Mouse (Mus musculus): ENCODE results near the gene Ssh2. TPM values are rescaled to one million over a fixed set of nuclear protein-coding genes. Genes with fewer than 3 reads are reported as not detected.
A peak's percentile ranks its signal among the peaks of the same experiment; 100 is the strongest.

Gene Ssh2
- polyA plus RNA-seq, 1 experiment from 2014 or later: 14.3 TPM

DNA sequence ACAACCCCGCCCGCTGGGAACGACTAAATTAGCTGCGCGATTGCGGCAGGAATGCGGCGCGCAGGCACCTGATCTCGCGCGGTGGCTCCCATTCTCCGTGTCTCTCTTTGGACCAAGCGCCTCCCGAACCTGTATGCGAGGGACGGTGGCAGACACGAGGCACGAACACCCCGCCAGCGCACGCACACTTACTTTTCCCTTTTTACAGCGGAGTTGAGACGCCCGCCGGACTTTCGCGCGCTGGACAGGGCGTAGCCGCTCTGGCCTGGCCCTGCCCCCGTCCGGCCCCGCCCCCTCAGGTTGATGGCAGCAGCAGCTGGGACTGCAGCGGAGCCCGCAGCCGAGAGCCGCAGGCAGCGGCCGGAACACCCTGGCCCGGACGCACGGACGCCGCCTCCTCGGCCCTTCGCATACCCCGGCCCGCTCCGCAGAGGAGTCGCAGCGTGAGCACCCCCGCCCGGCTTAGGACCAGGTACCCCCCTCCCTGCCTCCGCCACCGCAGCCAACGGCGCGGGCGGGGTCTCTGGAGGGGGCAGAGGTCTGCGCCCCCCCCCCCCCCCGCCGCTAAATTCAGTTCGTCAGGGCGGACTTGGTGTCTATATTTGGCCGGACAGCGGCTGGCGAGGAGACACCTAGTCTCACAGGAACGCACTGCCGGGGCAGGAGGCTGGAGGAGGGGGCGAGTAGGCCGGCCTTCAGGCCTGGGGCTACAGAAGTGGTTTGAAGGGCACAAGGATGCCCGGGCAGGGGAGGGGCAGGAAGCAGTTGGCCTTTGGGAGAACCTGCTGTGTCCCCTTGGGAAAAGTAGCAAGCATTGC, 246.4 kb downstream of the Ssh2 start, which contains the start of gene Coro6:
Gene Coro6, plus strand, starts transcription at position 129 of the 818 bp plus-strand sequence.
- ATAC-seq (ENCODE audit: insufficient read depth, low FRiP score, low TSS enrichment) (no peak), DNase-seq (ENCODE audit: low spot score) (peak; percentile 66)
- peaks cover 42% of the 10 kb centered on the region for H3K27me3 ChIP-seq (ENCODE audit: control insufficient read depth, insufficient read depth, low read length)
- peak within 1 kb of the TSS; percentile 80 for H3K4me2 ChIP-seq (ENCODE audit: low read depth)
- no peak within 1 kb of the TSS for H3K27ac ChIP-seq (ENCODE audit: low read depth, low read length)
- H3K4me3 ChIP-seq (ENCODE audit: low read depth, low read length): peak within 1 kb of the TSS; percentile 47
- H3K9me3 ChIP-seq (ENCODE audit: control insufficient read depth, low read length): no peaks in the 10 kb centered on the region
- under 1% methylated on average over 67 of the region's 73 CpGs for WGBS
- H3K36me3 ChIP-seq (ENCODE audit: control insufficient read depth, insufficient read depth, low read length): no peaks in the 10 kb centered on the region
- peak within 1 kb of the TSS; percentile 47 for H3K9ac ChIP-seq (ENCODE audit: low read length)
- no peaks in the 10 kb centered on the region for H3K4me1 ChIP-seq (ENCODE audit: control insufficient read depth, insufficient read depth, low read length)

DNA sequence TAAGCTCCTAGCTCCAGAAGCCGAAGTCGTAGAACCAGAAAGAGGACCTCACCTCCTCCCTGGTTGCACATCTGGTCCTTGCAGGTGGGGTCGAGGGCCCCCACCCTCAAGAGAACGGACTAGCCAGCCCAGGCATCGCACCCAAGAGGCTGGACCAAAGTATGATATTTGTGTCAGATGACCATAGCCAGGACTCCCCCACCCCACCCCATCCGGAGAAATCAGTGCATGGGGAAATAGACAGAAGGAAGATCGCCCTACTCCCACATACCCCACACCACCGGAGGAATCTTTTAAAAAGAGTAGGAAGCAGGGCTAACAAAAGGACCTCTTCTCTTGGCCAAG, 247.0 kb downstream of the Ssh2 start:
- H3K36me3 ChIP-seq (ENCODE audit: control insufficient read depth, insufficient read depth, low read length): no peaks in the 10 kb centered on the region
- H3K27ac ChIP-seq (ENCODE audit: low read depth, low read length): no peak overlapping the region
- H3K9me3 ChIP-seq (ENCODE audit: control insufficient read depth, low read length): no peaks in the 10 kb centered on the region
- H3K4me1 ChIP-seq (ENCODE audit: control insufficient read depth, insufficient read depth, low read length): no peaks in the 10 kb centered on the region
- H3K4me3 ChIP-seq (ENCODE audit: low read depth, low read length): no peak overlapping the region
- peaks cover 46% of the 10 kb centered on the region for H3K27me3 ChIP-seq (ENCODE audit: control insufficient read depth, insufficient read depth, low read length)
- WGBS: 45% methylated on average over 8 of the region's 8 CpGs
- no peak for DNase-seq (ENCODE audit: low spot score)
- peak overlapping the region; percentile 80 for H3K4me2 ChIP-seq (ENCODE audit: low read depth)
- H3K9ac ChIP-seq (ENCODE audit: low read length): no peak overlapping the region
- no peak for ATAC-seq (ENCODE audit: insufficient read depth, low FRiP score, low TSS enrichment)

DNA sequence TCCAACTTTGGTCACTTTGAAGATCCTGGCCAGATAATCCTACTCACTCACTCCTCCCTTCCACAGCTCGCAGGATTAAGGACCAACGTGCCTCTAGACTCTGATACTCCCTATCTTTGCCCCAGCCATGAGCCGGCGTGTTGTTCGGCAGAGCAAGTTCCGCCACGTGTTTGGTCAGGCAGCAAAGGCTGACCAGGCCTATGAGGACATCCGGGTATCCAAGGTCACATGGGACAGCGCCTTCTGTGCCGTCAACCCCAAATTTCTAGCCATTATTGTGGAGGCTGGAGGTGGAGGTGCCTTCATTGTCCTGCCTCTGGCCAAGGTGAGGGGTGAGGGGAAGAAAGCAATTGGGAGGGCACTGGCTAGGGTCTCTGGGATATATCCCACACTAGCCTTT, 247.7 kb downstream of the Ssh2 start:
- ATAC-seq (ENCODE audit: insufficient read depth, low FRiP score, low TSS enrichment) (no peak), DNase-seq (ENCODE audit: low spot score) (no peak)
- Histone ChIP-seq H3K36me3 (ENCODE audit: control insufficient read depth, insufficient read depth, low read length) (no peaks in the 10 kb centered on the region), H3K27me3 (ENCODE audit: control insufficient read depth, insufficient read depth, low read length) (peaks cover 46% of the 10 kb centered on the region), H3K27ac (ENCODE audit: low read depth, low read length) (no peak overlapping the region), H3K4me1 (ENCODE audit: control insufficient read depth, insufficient read depth, low read length) (no peaks in the 10 kb centered on the region), H3K9ac (ENCODE audit: low read length) (no peak overlapping the region), H3K4me2 (ENCODE audit: low read depth) (no peak overlapping the region), H3K4me3 (ENCODE audit: low read depth, low read length) (no peak overlapping the region), H3K9me3 (ENCODE audit: control insufficient read depth, low read length) (no peaks in the 10 kb centered on the region)
- WGBS: 80% methylated on average over 10 of the region's 10 CpGs

DNA sequence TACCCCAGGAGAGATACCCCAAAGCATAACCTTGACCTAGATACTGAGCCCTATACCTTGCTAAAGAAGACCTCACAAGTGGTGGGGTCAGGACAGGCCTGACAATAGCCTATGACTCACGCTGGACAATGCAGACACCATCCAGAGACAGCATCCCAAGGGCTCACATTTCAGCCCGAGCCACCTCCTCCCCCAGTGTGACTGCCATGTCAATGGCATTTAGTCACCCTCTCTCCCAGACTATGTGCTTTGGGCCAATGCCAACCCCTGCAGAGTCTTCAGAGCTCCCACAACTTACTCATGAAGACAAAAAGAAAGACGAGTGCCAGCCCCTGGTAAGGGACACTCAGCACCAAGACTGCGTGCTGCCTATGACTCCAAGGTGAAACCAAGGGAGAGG, 248.6 kb downstream of the Ssh2 start:
- Histone ChIP-seq H3K9me3 (ENCODE audit: control insufficient read depth, low read length) (no peaks in the 10 kb centered on the region), H3K27me3 (ENCODE audit: control insufficient read depth, insufficient read depth, low read length) (peaks cover 46% of the 10 kb centered on the region), H3K9ac (ENCODE audit: low read length) (no peak overlapping the region), H3K27ac (ENCODE audit: low read depth, low read length) (no peak overlapping the region), H3K36me3 (ENCODE audit: control insufficient read depth, insufficient read depth, low read length) (no peaks in the 10 kb centered on the region), H3K4me3 (ENCODE audit: low read depth, low read length) (no peak overlapping the region), H3K4me1 (ENCODE audit: control insufficient read depth, insufficient read depth, low read length) (no peaks in the 10 kb centered on the region), H3K4me2 (ENCODE audit: low read depth) (no peak overlapping the region)
- 49% methylated on average over 4 of the region's 4 CpGs for WGBS
- no peak for ATAC-seq (ENCODE audit: insufficient read depth, low FRiP score, low TSS enrichment)
- no peak for DNase-seq (ENCODE audit: low spot score)

DNA sequence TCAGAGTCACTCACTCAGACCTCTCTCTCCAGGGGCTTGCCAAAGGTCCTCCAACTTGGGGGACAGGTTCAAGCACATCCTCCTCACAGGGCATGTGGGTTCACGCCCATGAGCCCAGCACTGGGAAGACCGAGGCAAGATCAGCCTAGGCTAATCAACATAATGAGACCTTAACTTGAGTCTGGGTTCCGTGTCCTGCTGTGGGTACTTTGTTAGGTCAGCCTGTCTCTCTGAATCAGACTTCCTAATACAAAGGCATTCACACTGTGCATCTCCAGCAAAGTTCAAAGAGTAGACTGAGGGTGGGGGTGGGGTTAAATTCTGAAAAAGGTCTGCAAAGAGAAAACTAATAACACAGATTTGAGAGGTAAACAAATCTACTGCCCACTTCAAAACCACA, 249.0 kb downstream of the Ssh2 start:
- no peak for ATAC-seq (ENCODE audit: insufficient read depth, low FRiP score, low TSS enrichment)
- Histone ChIP-seq H3K4me2 (ENCODE audit: low read depth) (no peak overlapping the region), H3K36me3 (ENCODE audit: control insufficient read depth, insufficient read depth, low read length) (no peaks in the 10 kb centered on the region), H3K27ac (ENCODE audit: low read depth, low read length) (no peak overlapping the region), H3K9me3 (ENCODE audit: control insufficient read depth, low read length) (no peaks in the 10 kb centered on the region), H3K4me3 (ENCODE audit: low read depth, low read length) (no peak overlapping the region), H3K4me1 (ENCODE audit: control insufficient read depth, insufficient read depth, low read length) (no peaks in the 10 kb centered on the region), H3K9ac (ENCODE audit: low read length) (no peak overlapping the region), H3K27me3 (ENCODE audit: control insufficient read depth, insufficient read depth, low read length) (peaks cover 46% of the 10 kb centered on the region)
- 51% methylated on average over 3 of the region's 3 CpGs for WGBS
- DNase-seq (ENCODE audit: low spot score): no peak

DNA sequence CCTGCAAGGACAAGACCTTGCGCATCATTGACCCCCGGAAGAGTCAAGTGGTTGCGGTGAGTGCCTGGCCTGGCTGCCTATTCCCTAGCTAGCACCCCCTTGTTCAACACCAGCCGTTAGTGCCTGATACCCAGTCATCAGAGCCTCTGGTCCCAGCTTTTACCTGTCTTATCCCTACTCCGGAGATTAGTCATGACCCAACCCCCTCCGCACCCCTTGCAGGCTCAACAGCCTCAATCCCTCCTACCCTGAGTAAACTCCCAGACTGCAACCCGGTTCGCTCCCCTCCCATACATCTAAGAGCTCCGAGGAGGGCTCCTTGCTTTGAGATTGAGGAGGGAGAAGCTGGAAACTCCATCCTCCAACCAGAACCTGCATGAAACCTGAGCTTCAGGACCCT, 250.5 kb downstream of the Ssh2 start:
- ATAC-seq (ENCODE audit: insufficient read depth, low FRiP score, low TSS enrichment) (no peak), DNase-seq (ENCODE audit: low spot score) (no peak)
- no peaks in the 10 kb centered on the region; the same call in 1 of the 2 replicates for H3K36me3 ChIP-seq (ENCODE audit: control insufficient read depth, insufficient read depth, low read length)
- H3K27me3 ChIP-seq (ENCODE audit: control insufficient read depth, insufficient read depth, low read length): peaks cover 46% of the 10 kb centered on the region
- H3K9me3 ChIP-seq (ENCODE audit: control insufficient read depth, low read length): no peaks in the 10 kb centered on the region
- H3K4me3 ChIP-seq (ENCODE audit: low read depth, low read length): no peak overlapping the region
- H3K9ac ChIP-seq (ENCODE audit: low read length): no peak overlapping the region
- WGBS: 41% methylated on average over 9 of the region's 9 CpGs
- H3K4me1 ChIP-seq (ENCODE audit: control insufficient read depth, insufficient read depth, low read length): no peaks in the 10 kb centered on the region
- no peak overlapping the region for H3K4me2 ChIP-seq (ENCODE audit: low read depth)
- H3K27ac ChIP-seq (ENCODE audit: low read depth, low read length): no peak overlapping the region

DNA sequence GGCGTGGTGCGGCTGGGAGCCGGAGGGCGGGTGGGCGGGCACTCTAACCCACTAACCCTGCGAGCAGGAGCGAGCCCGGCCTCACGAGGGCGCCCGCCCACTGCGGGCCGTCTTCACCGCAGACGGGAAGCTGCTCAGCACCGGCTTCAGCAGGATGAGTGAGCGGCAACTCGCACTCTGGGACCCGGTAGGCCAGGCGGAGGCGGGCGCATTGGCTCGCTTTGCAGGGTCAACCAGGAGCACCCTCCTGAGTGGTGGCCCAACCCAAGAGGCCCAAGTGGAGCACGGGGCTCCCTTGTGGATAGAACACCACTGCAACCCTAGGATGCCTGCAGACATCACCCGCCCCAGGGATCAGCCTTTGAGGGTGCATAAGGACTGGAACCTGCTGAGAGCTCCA, 251.1 kb downstream of the Ssh2 start:
- Histone ChIP-seq H3K27ac (ENCODE audit: low read depth, low read length) (no peak overlapping the region), H3K4me3 (ENCODE audit: low read depth, low read length) (no peak overlapping the region), H3K9me3 (ENCODE audit: control insufficient read depth, low read length) (no peaks in the 10 kb centered on the region), H3K4me2 (ENCODE audit: low read depth) (no peak overlapping the region), H3K9ac (ENCODE audit: low read length) (no peak overlapping the region), H3K36me3 (ENCODE audit: control insufficient read depth, insufficient read depth, low read length) (peaks cover 5% of the 10 kb centered on the region), H3K27me3 (ENCODE audit: control insufficient read depth, insufficient read depth, low read length) (peaks cover 40% of the 10 kb centered on the region), H3K4me1 (ENCODE audit: control insufficient read depth, insufficient read depth, low read length) (no peaks in the 10 kb centered on the region)
- ATAC-seq (ENCODE audit: insufficient read depth, low FRiP score, low TSS enrichment): no peak
- 4% methylated on average over 25 of the region's 25 CpGs for WGBS
- DNase-seq (ENCODE audit: low spot score): peak; percentile 53

DNA sequence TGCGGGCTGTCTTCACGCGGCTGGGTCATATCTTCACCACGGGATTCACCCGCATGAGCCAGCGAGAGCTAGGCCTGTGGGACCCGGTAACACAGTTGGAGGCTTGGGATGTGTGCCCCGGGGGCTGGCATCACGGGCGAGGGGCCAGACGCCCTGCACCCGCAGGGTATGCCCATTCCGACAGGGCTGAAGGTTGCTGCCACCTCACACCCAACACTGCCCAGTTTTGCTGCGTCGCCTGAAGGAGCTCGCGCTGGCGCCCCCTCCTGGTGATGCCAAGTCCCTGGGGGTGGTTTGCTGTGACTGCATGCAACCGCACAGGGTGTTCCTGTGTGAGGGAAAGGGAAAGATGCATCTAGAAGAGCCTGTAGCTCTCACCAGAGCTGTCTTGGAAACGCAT, 251.7 kb downstream of the Ssh2 start:
- H3K27me3 ChIP-seq (ENCODE audit: control insufficient read depth, insufficient read depth, low read length): peaks cover 36% of the 10 kb centered on the region
- no peaks in the 10 kb centered on the region for H3K4me1 ChIP-seq (ENCODE audit: control insufficient read depth, insufficient read depth, low read length)
- no peak overlapping the region for H3K4me2 ChIP-seq (ENCODE audit: low read depth)
- H3K9ac ChIP-seq (ENCODE audit: low read length): no peak overlapping the region
- 18% methylated on average over 20 of the region's 20 CpGs for WGBS
- H3K27ac ChIP-seq (ENCODE audit: low read depth, low read length): no peak overlapping the region
- DNase-seq (ENCODE audit: low spot score) (peak; percentile 74), ATAC-seq (ENCODE audit: insufficient read depth, low FRiP score, low TSS enrichment) (no peak)
- no peaks in the 10 kb centered on the region for H3K9me3 ChIP-seq (ENCODE audit: control insufficient read depth, low read length)
- no peak overlapping the region for H3K4me3 ChIP-seq (ENCODE audit: low read depth, low read length)
- H3K36me3 ChIP-seq (ENCODE audit: control insufficient read depth, insufficient read depth, low read length): peaks cover 9% of the 10 kb centered on the region

DNA sequence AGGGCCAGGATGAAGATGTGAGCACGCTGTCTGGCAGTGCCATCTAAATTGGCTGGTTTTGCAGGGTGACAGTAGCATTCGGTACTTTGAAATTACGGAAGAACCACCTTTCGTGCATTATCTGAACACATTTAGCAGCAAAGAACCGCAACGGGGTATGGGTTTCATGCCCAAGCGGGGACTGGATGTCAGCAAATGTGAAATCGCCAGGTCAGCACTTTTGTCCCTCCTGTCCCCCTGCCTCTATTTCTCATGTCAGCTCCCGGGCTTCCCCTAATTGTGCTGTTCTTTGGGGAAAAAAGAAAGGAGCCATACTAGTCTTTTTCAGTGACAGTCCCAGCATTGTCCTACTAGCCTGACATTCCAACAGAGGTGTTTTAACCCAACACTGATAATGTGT, 252.3 kb downstream of the Ssh2 start:
- DNase-seq (ENCODE audit: low spot score) (no peak), ATAC-seq (ENCODE audit: insufficient read depth, low FRiP score, low TSS enrichment) (no peak)
- H3K9ac ChIP-seq (ENCODE audit: low read length): no peak overlapping the region
- WGBS: 83% methylated on average over 9 of the region's 9 CpGs
- H3K27me3 ChIP-seq (ENCODE audit: control insufficient read depth, insufficient read depth, low read length): peaks cover 30% of the 10 kb centered on the region
- no peaks in the 10 kb centered on the region for H3K4me1 ChIP-seq (ENCODE audit: control insufficient read depth, insufficient read depth, low read length)
- H3K4me3 ChIP-seq (ENCODE audit: low read depth, low read length): no peak overlapping the region
- no peaks in the 10 kb centered on the region for H3K9me3 ChIP-seq (ENCODE audit: control insufficient read depth, low read length)
- H3K36me3 ChIP-seq (ENCODE audit: control insufficient read depth, insufficient read depth, low read length): peaks cover 9% of the 10 kb centered on the region
- H3K4me2 ChIP-seq (ENCODE audit: low read depth): no peak overlapping the region
- H3K27ac ChIP-seq (ENCODE audit: low read depth, low read length): no peak overlapping the region

Data from neural tube, embryonic 11.5 days (tissue).